Mouse (Mus musculus): ENCODE data around the gene Eif3d. TPM values are rescaled to one million over a fixed set of nuclear protein-coding genes. Genes with fewer than 3 reads are reported as not detected.
A peak's percentile ranks its signal among the peaks of the same experiment; 100 is the strongest.
"Not testable (repeated sequence)": the region's sequence is repeated elsewhere in the genome, so short reads cannot be mapped to it uniquely, and the experiment has no call there.

Gene Eif3d
- 41.5 and 85.3 TPM in 2 replicates for total RNA-seq (2015; ENCODE audit: low replicate concordance)
- 47.5 and 50.3 TPM in 2 replicates for total RNA-seq (2017; ENCODE audit: low replicate concordance)

DNA sequence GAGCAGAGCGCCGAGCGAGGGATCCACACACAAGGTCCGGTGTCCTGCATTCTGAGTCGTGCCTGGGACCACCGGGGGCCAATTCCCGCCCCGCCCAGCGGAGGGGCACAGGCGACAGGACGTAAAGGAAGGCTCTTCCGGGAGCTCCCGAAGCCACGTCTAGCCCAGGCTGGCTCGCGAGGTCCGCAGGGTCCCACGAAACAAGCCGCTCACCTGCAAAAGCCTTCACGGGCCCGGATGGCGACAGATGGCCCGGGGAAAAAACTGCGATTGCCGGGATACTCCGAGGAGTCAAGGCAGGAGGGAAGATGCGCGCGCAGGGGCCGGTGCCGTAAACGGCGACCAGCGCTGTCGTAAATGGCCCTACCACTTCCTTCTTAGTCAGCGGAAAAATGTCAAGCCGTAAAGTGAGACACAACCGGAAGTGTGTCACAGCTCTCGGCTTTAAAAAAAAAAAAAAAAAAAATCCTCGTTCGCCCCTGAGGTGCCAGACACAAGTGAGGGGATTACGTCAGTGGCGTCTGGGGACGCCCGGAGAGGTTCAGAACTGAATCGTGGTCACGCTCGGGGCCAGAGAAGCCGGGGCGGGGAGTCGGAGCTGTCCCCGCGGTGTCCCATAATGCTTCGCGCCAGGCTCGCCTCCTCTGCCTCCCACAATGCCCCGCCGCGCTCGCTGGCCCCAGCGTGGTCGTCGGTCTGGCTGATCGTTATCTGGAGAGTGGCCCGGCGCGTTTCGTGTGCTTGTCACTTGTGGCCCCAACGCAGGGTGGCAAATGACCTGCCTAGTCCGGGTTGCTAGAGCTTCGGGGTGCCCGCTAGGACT lies at the start of gene Eif3d:
Gene Eif3d (minus strand): TSS at position 344 of the 823 bp plus-strand sequence.
- ATAC-seq (replicated peaks; ENCODE audit: low FRiP score, poor library complexity, severe bottlenecking) = peak; percentile 88

DNA sequence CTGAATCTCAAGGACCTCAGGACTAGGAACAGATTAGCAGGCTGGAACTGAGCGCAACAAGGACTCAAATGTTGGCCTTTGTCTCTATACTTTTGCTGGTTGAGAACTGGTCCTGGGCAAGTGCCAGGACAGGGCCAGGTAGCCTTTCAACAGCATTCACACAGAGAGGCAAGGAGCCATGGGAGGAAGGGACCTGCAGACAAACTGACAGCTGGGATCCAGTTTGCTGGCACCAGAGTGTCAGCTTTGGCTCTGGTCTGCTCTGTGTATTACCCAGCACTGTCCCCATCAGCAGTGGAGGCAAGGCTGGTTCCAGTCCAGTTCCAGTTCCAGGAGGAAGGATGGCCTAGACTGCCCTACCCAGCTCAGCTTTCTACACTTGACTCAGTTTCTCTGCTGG lies 43.4 kb upstream of the Eif3d start:
- no peak for ATAC-seq (replicated peaks; ENCODE audit: low FRiP score, poor library complexity, severe bottlenecking)

DNA sequence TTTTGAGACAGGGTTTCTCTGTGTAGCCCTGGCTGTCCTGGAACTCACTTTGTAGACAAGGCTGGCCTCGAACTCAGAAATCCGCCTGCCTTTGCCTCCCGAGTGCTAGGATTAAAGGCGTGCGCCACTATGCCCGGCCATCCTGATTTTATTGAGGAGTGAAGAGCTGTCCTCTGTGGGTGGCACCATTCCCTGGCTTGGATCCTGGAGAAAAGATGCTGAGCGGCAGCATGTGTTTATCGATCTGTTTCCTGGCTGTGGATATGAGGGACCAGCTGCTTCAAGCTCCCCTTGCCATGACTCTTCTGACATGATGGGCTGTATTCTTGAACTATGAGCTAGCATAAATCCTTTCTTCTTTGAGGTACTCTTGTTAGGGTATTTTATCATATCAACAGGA lies 37.6 kb upstream of the Eif3d start:
- ATAC-seq (replicated peaks; ENCODE audit: low FRiP score, poor library complexity, severe bottlenecking) = not testable (repeated sequence)

DNA sequence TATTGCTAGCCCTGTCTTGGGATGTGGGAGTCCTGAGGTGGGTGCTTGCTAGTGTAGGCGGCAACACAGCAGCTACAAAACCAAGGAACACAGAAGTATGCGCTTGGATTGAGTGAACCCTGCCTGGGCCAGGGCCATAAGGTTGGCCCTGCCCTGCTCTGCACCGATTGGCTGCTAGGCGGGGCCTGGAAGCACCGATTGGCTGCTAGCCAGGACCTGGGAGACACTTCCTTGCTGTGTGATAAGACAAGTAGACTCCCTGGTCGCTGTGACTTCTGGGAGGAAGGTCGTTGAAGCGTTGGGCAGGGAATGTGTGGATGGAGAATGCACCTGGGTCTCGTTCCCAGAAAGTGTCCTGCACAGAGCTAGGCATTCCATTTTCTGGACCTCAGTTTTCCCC lies 33.3 kb upstream of the Eif3d start:
- peak; percentile 79 for ATAC-seq (replicated peaks; ENCODE audit: low FRiP score, poor library complexity, severe bottlenecking)

DNA sequence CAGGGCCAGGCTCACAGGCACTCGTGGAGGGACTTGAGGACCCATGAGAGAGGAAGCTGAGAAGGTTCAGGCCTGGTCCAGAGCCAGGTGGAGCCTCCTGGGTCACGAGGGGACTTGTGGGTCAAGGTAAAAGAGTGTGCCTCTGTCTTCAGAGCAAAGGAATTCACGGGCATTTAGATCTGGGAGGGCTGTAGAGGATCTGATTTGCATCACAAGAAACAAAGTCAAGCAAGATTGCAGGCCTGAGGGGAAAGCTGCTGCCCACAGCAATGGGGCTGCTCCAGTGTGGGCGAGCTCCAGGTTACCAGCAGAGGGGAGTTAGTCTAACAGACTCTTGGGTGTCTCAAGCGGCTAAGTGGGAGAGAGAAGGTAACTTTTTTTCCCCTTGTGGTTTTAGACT lies 30.8 kb upstream of the Eif3d start:
- ATAC-seq (replicated peaks; ENCODE audit: low FRiP score, poor library complexity, severe bottlenecking) = no peak

DNA sequence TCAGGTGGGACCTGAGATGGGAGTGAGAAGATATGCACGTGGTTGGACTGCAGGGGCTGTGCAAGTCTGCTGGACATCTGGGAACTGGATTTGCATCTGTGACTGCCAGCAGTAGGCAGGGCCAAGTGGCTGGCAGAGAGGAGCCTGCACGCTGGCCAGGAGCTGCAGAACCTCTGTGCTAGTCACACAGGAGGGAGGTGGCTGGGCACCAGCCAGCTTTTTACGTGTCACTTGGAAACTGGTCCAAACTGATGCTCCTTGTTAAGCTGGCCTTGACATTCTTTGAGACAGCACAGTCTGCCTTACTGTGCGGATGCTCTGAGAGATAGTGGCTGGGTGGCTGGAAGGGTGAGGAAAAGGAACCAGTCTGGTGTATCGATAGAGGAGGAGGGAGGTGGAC lies 17.9 kb upstream of the Eif3d start:
- no peak for ATAC-seq (replicated peaks; ENCODE audit: low FRiP score, poor library complexity, severe bottlenecking)

DNA sequence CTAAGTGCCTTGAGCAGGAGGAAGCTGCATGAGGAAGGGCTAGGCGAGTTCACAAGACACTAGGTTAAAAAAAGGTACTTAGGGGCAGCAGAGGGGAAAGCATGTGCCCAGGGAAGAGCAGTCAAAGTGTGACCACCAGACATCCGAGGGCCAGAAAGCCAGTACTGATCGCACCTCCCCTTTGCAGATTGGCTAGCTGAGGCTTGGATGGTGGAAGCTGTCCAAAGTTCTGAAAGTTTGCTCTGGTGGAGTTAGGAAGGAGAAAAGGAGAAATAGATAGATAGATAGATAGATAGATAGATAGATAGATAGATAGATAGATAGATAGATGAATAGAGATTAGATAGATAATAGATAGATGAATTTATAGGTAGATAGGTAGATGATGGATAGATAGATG lies 12.8 kb upstream of the Eif3d start:
- ATAC-seq (replicated peaks; ENCODE audit: low FRiP score, poor library complexity, severe bottlenecking) = no peak

DNA sequence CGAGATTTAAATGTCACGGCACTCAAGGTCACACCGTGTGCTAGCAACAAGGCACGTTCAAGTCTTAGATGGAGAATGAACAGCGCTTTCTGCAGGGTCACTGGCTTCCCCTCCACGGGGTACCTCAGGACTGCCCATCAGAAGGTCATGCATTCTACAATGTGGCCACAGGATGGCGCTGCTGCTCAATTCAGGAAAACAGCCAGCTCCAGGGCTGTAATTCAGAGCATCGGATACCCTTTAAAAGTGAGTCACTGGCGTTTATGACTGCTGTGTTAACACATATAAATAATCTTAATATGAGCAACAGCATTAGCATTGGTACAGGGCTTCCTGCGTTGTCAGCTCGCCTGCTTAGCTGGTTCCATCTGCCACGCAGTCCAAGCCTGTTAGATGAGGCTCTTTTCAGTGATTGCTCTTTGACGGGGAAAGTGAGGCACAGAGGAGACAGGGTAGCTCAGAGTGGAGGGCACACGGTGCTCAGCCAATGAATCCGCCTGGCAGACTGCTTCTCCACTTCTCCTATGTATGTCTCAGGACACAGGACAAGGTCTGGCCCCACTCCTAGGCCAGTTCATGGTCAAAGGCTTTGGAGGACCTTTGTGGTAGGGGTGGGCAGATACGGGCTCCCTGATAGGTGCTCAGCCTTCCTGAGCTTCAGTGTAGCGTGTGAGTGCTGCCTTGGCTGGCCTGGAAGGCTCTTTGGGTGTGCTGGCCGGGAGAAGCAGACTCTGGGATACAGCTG lies 11.8 kb upstream of the Eif3d start:
- ATAC-seq (replicated peaks; ENCODE audit: low FRiP score, poor library complexity, severe bottlenecking) = 0 out of 2 replicates have a peak, but pooled peaks have one; percentile 49

DNA sequence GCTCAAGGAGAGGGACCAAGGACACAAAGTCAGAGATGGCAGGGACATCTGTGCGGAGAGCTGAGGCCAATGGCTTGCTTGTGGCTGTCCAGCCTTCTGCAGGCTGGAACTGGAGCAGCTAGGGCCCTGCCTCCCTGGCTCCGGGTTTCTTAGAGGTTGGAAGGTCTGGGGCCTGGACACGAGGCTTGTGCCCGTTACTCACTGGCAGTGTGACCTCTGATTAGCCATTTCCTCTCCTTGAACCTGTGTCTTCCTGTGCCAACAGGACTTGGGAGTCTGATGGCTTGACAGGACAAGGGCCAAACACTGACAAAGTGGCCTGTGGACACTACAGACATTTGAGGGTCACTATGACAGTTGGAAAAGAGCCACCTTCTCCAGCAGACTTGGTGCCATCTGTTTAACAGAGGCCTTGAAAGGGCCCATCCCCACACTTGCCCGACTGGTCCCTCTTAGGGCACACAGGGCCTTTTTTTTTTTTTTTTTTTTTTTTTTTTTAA lies 10.6 kb upstream of the Eif3d start:
- no peak for ATAC-seq (replicated peaks; ENCODE audit: low FRiP score, poor library complexity, severe bottlenecking)

DNA sequence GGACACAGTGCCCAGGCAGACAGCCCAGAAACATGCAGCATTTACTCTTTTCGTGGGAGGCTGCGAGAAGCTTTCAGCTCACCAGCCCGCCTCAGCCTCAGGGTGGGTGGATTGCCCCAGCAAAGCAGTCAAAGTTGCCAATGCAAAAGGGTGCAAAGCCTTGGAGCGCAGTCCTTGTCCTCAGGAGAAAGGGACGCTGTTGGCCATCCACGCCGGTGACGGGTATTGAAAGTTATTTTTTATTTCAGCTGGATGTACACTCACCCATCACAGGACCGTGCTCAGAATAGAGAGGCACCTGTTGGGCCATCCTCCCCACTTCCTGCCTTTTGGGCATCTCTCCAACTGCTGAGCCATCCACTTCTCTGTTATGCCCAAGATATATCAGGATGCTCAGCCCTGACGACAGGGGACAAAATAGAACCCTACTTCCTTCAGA lies 8.8 kb upstream of the Eif3d start:
- no peak for ATAC-seq (replicated peaks; ENCODE audit: low FRiP score, poor library complexity, severe bottlenecking)

DNA sequence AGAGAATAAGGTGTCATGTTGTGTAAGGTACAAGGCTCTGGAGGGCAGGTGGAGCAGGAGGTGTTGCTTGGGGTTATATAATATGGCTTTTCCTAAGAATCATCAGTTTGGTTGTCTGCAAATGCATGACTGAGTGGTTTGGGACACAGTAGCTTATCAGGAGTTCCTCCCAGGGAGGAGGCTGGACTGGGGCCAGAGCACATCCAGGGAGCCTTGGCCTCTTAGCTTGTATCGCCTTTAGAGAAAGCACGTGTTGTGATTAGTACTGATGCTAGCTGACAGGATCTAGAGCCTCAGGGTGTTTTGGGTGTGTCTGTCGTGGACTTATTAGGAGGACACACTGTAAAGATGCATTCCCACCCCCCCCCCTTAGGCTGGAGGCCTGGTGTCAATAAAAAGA lies 7.0 kb upstream of the Eif3d start:
- ATAC-seq (replicated peaks; ENCODE audit: low FRiP score, poor library complexity, severe bottlenecking) = peak; percentile 69

DNA sequence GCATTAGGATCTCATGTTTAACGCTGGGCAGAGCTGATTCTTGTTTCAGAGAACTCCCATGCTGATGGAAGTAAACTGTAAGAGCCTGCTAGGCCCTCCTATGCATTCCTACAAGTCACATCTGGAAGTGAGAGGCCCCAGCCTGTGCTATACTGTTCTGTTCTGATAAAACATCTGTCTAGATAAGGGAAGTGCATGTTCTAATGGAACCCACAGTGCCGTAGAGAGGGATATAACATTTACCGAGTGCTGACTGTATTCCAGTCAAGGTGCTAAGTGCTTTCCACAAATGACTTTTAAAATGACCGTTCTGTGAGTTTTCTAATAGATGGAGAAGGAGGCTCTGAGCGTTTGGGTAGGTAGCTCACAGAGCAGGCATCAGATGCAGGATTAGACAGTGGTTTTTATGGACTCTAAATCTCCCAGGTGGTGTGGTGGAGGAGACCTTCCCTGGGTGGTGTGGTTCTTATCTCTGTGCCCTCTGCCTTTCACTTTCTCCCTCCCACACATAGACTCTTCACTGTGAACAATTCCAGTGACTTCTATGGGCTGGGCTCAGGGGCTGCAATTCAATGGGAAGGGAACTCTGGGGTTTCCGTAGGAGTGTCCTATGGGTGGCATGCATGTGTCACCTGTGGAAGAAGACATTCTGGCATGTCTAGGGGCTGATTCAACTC lies 3.7 kb upstream of the Eif3d start:
- ATAC-seq (replicated peaks; ENCODE audit: low FRiP score, poor library complexity, severe bottlenecking) = no peak

DNA sequence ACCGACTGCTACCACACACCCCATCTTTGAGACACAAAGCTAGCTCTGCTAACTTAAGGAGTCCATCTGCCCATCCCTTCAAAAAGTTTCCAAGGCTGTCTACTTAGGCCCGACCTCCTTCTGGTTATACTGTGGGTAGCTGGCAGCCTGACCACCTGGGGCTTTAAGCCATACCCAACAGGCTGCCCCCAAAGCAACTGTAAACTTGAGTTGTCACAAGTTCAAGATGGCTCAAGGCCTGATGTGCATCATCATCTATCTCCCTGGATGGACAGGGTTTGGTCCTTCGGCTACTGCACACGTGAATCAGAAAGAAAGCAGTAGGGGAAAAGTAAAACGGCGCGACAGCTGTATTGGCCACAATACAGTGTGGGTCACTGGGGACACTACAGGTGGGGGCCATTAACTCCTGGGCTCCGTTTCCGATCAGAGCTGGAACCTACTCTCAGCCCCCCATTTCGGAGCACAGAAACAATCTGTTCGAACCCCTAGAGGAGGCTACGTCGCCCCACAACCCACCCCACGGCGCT lies 608 bp downstream of the Eif3d start:
- peak; percentile 18 for ATAC-seq (replicated peaks; ENCODE audit: low FRiP score, poor library complexity, severe bottlenecking)

DNA sequence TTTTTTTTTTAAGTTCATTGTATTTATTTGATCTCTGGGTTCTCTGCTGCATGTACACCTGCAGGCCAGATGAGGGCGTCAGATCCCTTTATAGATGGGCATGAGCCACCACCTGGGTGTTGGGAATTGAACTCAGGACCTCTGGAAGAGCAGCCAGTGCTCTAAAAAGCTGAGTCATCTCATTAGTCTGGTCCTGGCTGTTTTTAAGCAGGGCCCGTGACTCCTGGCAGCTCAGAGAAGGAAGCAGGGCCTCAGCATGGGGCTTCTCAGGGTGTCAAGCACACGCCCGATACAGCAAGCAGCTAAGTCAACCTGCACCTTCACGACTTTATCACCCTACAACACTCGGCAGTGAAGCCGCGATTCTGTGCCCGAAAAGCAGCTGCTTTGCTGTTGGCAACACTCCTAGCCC lies 5.5 kb downstream of the Eif3d start:
- peak; percentile 66 for ATAC-seq (replicated peaks; ENCODE audit: low FRiP score, poor library complexity, severe bottlenecking)

DNA sequence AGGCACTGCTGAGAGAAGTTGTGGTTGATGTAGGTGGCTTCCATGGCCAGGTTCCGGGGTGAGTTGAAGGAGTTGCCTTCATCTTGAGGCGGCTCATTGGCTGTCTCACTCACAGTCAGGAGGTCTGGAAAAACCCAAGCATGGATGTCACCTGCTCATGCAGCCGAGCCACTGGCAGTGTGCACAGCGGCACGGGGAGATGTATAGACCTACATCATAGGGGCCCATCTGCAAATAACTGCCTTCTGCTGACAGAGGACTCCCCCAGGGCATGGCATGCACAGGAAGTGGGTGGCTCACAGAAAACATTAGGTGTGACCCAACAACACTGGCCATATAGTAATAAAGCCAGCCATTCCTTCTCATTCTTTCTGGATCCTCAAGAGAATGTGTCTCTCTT lies 8.2 kb downstream of the Eif3d start:
- no peak for ATAC-seq (replicated peaks; ENCODE audit: low FRiP score, poor library complexity, severe bottlenecking)

DNA sequence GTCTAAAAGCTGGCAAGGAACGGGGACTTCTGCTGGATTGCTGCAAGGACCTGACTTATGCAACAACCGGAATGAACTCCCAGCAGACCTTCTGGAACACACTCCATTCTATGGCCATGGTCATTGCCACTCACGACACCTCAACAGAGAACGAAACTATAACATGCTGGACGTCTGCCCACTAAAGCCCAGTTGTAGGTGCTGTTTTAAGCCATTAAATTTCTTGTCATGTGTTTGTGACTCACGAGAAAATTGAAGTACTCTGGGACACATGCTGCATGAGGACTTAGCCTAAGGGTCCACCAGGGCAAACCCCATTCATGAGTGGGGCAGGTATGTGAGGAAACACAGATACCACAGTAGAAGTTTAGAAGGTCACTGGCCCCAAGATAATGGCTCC lies 9.9 kb downstream of the Eif3d start:
- no peak for ATAC-seq (replicated peaks; ENCODE audit: low FRiP score, poor library complexity, severe bottlenecking)

DNA sequence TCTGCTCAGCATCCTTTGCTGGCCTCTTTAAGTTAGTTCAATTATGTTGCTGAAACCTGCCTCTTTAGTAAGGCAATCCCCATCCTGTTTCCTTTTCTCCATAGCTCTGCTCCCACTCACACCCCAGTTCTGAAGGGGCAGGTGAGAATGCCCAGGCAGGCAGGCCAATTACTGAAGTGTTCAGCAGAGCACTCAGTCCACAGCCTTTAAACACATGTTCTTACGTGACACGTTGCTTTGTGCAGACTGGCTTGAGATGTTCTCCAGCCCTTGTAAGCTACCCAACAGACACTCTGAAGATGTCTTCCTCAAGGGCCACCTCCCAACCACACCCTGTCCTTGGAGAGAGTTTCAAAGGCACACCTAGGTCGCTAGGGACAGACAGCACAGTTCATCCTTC lies 12.5 kb downstream of the Eif3d start:
- no peak for ATAC-seq (replicated peaks; ENCODE audit: low FRiP score, poor library complexity, severe bottlenecking)

DNA sequence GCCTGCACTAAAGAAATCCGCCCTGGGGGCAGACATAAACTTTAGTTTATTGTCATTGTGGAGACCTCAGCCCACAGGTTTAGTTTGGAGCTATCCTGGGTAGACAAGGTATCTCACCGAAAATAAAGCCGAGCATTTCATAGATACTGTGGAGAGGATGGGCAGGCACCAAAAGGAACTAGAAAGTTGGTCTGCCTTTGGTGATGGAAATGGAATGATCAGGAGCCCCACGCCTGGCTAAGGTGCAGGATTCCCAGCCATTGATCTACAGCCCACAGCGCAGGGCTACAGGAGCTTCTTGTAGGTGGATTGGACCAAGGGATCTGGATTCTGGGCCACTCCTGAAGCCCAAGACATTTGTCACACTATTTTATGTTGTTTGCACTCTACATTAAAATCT lies 13.0 kb downstream of the Eif3d start:
- no peak for ATAC-seq (replicated peaks; ENCODE audit: low FRiP score, poor library complexity, severe bottlenecking)

DNA sequence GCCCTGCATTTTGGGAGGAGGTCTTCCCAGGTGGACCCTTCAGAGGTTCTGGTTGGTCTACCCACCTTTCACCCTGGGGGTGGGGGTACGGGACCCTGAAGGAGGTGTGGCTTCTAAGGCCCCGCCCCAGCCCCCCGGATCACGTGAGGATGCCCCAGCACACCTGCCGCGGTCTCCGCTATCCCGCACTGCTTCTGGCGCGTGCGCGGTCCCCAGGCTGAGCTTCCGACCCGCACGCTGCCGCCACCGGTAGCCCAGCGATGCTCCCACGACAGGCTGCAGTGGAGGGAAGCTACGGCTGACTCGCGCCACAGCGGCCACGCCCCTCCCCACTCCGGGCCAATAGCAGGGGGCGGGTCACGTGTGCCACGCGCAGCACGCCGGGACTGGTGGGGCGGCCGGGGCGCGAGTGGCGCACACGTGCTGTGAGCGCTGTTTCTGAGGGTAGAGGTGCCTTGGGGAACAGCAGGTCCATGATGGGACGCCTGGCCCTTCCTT lies 14.2 kb downstream of the Eif3d start, which contains the start of gene Foxred2:
Gene Foxred2 (minus strand): TSS at position 319 of the 498 bp plus-strand sequence.
- peak; percentile 71 for ATAC-seq (replicated peaks; ENCODE audit: low FRiP score, poor library complexity, severe bottlenecking)

Data from erythroblast, adult 5-6 weeks (primary cell).